Mouse (Mus musculus): Measurements from ENCODE around the gene Sele. TPM values are rescaled to one million over a fixed set of nuclear protein-coding genes. Genes with fewer than 3 reads are reported as not detected.

The Sele gene
- 0.66 TPM for polyA plus RNA-seq (2017; shearing (Covaris generic))

DNA sequence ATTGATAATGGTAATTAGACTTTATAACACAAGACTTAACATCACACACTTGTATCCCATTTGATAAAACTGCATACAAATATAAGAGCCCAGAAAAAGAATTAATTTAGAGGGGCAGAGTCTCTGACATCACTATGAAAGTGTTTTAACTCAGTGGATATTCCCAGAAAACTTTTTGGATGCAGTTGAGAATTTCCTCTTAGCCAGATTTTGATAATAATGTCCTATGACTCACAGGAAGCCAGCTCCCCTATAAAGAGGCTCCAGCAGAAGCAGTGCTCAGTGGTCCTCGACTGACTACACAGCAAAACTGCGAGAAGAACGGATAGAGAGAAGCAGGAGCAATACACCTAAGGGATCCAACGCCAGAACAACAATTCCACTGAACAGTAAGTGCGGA lies at the start of gene Sele:
TSS of gene Sele (plus strand) at position 301 of the 400 bp plus-strand sequence.

DNA sequence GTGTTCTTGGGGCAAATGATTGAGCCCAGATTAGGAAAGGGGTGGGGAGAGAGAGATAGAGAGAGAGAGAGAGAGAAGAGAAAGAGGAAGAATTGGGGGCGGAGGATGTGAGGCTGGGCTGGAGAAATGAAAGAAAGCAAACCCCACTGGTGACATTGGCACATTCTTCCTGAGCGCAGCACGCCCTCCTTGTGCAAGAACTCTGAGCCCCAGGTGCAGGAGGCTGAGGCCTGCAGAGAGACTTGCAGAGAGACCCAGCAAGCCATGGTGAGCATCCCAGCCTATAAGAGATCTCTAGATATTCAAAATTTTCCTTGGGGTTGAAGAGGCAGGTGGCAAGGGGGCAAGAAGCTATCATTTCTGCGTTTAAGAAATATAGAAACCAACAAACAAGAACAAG lies 13.9 kb downstream of the Sele start, which contains the start of gene Sell:
TSS of gene Sell (plus strand) at position 58 of the 400 bp plus-strand sequence.

Other genes starting within 250 kb of the Sele start
- 48.2 TPM for gene Scyl3, start 119.1 kb upstream of the Sele start, polyA plus RNA-seq (2017; shearing (Covaris generic))
- gene BC055324, start 53.4 kb upstream of the Sele start, polyA plus RNA-seq (2017; shearing (Covaris generic)): 2.7 TPM
- gene Mettl18, start 53.3 kb upstream of the Sele start, polyA plus RNA-seq (2017; shearing (Covaris generic)): 22.5 TPM
- gene Sell, start 13.7 kb downstream of the Sele start, polyA plus RNA-seq (2017; shearing (Covaris generic)): 1,155 TPM
- 5.9 TPM for gene Selp, start 67.0 kb downstream of the Sele start, polyA plus RNA-seq (2017; shearing (Covaris generic))
- gene F5, start 103.6 kb downstream of the Sele start, polyA plus RNA-seq (2017; shearing (Covaris generic)): 0.06 TPM
- gene Slc19a2, start 200.8 kb downstream of the Sele start, polyA plus RNA-seq (2017; shearing (Covaris generic)): 6.3 TPM
- gene Ccdc181, start 227.4 kb downstream of the Sele start, polyA plus RNA-seq (2017; shearing (Covaris generic)): 7.8 TPM